Mouse (Mus musculus): ENCODE results near the gene Fgfr2. TPM values are rescaled to one million over a fixed set of nuclear protein-coding genes. Genes with fewer than 3 reads are reported as not detected.

The Fgfr2 gene
- total and polyA plus RNA-seq, 3 experiments: 47.1 to 245 (median 178) TPM

- DNase-seq: no peak
Observed at GRCm38 (mm10) chr7:133044721-133045120, 78.4 kb downstream of the Fgfr2 start.

GRCm38 (mm10) chr7:133041784-133042183 is 81.4 kb downstream of the Fgfr2 start:
- DNase-seq: no peak

- DNase-seq: no peak
Observed at GRCm38 (mm10) chr7:133040688-133041345, 82.3 kb downstream of the Fgfr2 start.

GRCm38 (mm10) chr7:133039556-133040255 is 83.4 kb downstream of the Fgfr2 start:
- DNase-seq: no peak

- DNase-seq: no peak
Observed at GRCm38 (mm10) chr7:133037618-133038017, 85.5 kb downstream of the Fgfr2 start.

GRCm38 (mm10) chr7:133037217-133037616 is 85.9 kb downstream of the Fgfr2 start:
- DNase-seq: no peak

- DNase-seq: peak; percentile 53
Observed at GRCm38 (mm10) chr7:133035901-133036300, 87.2 kb downstream of the Fgfr2 start.

- peak; percentile 70 for DNase-seq
Observed at GRCm38 (mm10) chr7:133032589-133033203, 90.5 kb downstream of the Fgfr2 start.

GRCm38 (mm10) chr7:133029496-133030047 is 93.6 kb downstream of the Fgfr2 start:
- DNase-seq: no peak

- no peak for DNase-seq
Observed at GRCm38 (mm10) chr7:133029004-133029403, 94.1 kb downstream of the Fgfr2 start.

GRCm38 (mm10) chr7:133027930-133028329 is 95.2 kb downstream of the Fgfr2 start:
- peak; percentile 53 for DNase-seq

- no peak for DNase-seq
Observed at GRCm38 (mm10) chr7:133024694-133025093, 98.5 kb downstream of the Fgfr2 start.

GRCm38 (mm10) chr7:133019481-133020020 is 103.6 kb downstream of the Fgfr2 start:
- no peak for DNase-seq

- DNase-seq: no peak
Observed at GRCm38 (mm10) chr7:133018961-133019360, 104.2 kb downstream of the Fgfr2 start.

- no peak for DNase-seq
Observed at GRCm38 (mm10) chr7:133015416-133016070, 107.6 kb downstream of the Fgfr2 start.

GRCm38 (mm10) chr7:133014631-133015030 is 108.5 kb downstream of the Fgfr2 start:
- no peak for DNase-seq

- no peak for DNase-seq
Observed at GRCm38 (mm10) chr7:133013923-133014322, 109.2 kb downstream of the Fgfr2 start.

GRCm38 (mm10) chr7:133012637-133013366 is 110.3 kb downstream of the Fgfr2 start:
- DNase-seq: no peak

- no peak for DNase-seq
Observed at GRCm38 (mm10) chr7:133011611-133012010, 111.5 kb downstream of the Fgfr2 start.

- DNase-seq: peak; percentile 81
Observed at GRCm38 (mm10) chr7:133011191-133011590, 112.0 kb downstream of the Fgfr2 start.

- DNase-seq: no peak
Observed at GRCm38 (mm10) chr7:133010477-133010876, 112.7 kb downstream of the Fgfr2 start.

All from adrenal gland, adult 2 months (tissue).